Mouse (Mus musculus) right cerebral cortex, postnatal 4 days (tissue): ENCODE measurements around the gene Bex3.

Experiments used
- DNase-seq: peaks from one replicate; pipeline ENCODE4 v3.0.0-alpha.2; 2022

Gene Bex3

DNA sequence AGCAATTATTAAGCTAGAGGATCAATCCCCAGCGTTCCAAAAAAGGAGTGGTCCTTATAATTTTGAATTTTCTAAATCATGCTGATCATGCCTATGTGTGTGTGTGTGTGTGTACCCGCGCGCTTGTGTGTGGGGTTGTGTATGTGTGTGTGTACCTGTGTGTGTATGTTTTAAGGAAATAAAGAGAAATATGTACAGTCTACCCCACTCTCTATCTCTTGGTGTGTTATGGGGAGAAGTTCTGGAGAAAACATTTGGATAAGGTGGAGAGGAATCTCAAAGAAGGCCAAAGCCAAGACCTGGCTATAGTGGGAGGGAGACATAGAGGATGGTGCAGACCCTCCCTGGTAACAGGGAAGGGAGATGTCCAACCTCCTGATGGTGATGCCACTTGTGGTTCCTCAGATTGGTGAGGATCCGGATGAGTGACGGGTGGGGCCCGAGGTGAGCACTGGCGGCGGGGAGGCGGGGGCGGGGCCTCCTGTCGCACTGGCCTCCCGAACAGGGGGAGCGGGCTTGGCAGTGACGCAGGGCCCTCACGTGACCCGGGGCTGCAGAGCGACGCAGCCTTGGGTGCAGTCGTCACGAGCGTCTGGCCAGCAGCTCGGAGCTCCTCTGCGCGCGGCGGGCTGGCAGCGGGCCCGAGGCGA, at the start of gene Bex3:
Bex3 (plus strand) TSS at position 511 of the 650 bp plus-strand sequence.
- DNase-seq: peak; percentile 37

DNA sequence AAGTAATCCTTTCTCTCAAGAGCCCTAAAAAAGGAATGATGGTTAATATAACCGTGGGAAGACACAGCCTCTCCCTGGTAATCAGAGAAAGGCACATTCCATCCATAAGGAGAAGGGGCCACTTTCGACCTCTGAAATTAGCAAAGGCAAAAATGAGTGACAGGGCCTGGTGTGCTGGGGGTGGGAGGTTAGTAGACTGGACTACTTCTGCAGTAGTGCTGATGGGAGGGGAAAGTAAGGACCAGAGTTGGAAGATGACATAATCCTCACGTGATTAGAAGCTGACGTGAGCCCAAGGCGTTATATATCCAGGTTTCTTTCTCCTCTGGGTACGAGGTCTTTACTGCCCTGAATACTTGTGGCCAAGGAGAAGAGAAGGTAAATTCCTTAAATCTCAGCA, 46.3 kb upstream of the Bex3 start:
- no peak for DNase-seq

DNA sequence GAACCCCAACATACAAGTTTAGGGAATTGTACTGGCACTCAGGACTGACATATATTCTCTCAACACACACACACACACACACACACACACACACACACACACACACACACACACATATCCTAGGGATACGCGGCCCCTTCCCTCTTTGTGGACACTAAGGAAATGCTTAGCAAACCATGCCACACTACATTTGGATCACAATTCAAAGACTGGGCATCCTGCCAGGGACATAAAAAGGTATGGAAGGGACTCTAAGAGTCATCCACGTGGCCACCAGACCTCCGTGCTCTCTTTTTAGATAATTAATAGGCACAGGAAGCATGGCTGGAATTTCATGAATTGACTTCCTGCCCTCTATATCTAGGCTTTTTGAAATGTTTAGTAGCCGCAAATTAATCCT, 42.3 kb upstream of the Bex3 start:
- no peak for DNase-seq

DNA sequence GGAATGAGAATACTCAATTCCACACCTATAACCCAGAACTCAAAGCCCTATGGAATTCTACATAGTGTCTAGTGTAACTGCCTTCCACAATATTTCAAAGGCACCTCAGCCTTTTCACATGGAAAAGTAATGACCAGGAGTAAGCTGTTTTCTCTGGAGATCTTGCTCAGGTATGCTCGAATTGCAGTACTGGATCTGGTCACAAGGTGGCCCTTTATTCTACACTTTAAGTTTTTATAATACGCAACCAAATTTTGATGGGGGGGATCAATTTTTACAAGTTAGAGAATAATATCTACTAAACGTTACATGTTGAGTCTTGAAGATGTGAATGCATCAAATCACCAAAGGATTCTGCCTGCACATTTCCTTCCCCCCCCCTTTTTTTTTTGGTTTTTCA, 31.9 kb upstream of the Bex3 start:
- DNase-seq: peak; percentile 65

DNA sequence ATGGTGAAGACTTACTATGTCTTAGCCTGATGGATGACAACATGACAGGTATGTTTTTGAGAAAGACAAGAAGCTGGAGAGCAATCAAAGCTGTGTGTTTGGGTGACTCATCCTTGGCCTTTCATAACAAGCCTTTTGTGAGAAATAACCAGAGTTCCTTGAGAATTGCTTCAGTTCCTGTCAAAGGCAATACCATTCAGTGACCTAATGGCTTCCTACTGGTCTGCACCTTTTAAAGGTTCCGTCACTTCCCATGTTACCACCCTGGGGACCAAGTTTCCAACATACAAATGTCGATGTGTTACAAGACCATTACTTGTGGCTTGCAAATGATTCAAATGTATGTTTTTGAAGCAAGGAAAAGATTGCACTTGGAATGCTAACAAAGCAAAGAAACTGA, 26.9 kb upstream of the Bex3 start:
- DNase-seq: no peak

DNA sequence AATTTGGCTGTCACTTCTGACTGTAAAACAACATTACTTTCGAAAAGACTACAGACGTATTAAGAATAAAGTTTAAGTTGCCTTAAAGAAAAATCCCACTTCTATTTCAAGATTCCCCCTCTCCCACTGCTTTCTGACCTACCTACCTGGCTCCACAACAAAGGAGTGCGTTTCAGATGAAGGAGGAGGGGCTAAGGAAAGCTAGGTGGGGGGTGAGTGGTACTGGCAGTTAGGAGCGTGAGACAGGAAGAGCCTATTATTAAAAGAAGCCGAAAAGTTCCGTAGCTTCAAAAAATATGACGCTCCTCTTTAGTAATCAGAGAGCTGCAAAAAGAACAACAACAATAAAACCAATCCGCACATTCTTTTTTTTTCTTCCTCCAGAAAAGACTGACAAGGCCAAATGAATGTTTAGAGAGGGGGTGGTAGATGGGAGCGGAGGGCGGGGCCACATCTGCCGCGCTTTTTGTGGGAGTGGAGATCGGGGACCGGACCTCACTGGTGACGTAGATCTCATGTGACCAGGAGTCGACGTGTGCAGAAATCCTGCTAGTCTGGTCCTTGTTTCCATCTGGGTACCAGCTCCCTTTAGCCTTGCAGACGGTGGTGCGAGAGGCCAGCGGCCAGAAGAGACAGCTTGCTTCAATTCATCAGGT, 25.4 kb upstream of the Bex3 start, which contains the start of gene Tceal9:
Tceal9 (plus strand) TSS at position 506 of the 656 bp plus-strand sequence.
- peak; percentile 45 for DNase-seq

DNA sequence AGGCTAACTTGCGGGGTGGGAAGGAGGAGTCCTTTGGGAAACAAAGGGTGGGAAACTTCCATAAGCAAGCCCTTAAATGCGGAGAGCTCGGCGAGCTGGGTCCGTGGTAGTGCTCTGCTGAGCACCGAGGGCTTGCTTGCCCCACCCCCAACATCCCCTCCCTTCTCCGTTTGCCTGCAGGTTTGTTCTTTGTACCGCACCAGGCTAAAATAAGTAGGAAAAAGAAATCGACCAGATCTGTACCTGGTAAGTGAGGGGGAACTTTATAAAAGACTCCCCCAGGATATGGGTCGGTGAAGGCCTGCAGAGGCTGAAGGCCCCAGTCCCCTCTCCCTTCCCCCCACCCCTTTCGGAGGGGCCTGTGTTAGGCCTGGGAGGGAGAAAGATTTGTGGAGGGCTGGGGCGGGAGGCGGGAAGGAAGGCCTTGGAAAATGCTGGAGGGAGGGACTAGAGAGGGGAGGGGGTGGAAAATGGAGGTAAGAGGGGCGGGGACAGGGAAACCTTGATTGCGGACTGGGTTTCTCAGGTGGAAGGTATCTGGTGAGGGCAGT, 24.5 kb upstream of the Bex3 start:
- DNase-seq: peak; percentile 25

DNA sequence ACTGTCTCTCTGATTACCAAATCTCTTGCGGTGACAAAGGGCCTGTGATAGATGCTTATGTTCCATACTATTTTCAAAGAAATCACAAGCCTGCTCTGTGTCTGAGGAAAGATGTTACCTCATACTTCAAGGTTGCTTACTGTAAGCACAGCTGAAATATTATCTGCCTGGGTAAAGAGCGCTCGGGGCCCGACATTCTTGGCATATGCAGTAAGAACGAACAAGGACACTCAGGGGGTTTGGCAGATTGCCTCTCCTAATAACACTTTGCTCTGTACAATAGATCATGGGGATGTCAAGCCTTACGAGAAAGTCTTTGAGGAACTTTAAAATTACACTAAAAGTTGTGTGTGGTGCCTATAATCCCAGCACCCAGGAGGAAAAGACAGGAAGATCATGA, 21.2 kb upstream of the Bex3 start:
- no peak for DNase-seq

DNA sequence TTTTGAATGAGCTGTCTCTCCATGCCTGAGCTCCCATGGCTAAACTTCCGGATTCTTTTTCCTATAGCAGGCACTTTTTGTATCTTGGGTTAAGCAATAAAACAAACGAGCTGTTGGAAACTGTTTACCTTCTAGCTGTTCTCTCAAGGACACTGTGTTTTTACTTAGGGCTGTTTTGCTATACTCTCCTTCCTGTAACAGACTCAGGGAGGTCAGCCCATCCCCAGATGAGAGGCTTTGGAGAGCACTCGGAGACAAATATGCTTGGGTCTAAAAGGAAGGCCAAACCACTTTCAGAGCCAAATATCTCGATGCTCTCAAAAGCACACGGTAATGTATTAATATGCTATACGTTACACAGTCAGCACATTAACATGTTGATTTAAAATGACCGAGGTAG, 20.4 kb upstream of the Bex3 start:
- no peak for DNase-seq

DNA sequence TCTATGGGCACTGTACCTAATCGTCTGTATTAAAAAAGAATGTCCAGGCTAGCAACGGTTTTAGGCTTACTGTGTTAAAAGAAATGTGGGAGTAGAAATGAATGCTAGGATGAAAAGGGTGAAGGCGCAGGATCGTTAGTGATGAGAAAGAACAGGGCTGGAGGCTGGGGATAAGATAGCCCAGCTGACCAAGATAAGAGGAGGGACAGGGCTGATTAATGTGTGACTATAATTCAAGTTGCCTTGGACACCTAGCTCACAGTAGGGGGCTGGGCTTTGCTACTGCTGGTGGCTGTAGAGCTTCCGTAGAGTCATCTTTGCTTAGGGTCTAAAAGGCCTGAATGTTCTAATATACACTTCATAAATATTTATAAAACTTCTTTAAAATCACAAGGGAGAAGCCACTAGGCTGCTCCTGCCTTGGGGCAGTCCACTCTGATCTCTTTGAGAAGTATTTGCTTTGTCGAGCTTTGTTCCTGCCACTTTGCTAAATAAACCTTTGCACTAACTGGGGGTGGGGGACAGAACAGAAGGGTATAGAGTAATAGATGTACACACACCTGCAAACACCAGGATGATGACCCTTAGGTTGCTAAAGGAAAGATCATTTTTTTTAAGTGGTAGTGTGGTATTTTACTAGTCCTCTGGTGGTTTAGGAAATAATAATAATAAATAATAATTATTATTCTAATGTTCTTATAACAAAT, 17.9 kb upstream of the Bex3 start:
- DNase-seq: no peak

DNA sequence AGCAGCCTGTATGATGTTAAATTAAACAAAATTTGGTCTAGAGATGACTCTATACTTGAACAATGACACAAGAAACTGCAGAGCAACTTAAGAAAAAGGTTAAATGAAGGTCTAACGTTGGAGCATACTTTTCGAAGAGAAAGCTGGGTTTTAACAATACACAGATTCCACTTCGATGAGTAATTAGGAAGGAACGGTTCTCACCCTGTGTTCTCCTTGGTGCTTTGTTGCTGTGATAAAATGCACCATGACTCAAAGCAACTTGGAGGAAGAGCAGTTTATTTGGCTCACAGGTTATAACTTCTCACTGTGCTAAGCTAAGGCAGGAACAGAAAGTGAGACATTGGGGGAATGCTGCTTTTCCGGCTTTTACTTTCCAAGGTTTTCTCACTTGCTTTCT, 2.3 kb upstream of the Bex3 start:
- no peak for DNase-seq

DNA sequence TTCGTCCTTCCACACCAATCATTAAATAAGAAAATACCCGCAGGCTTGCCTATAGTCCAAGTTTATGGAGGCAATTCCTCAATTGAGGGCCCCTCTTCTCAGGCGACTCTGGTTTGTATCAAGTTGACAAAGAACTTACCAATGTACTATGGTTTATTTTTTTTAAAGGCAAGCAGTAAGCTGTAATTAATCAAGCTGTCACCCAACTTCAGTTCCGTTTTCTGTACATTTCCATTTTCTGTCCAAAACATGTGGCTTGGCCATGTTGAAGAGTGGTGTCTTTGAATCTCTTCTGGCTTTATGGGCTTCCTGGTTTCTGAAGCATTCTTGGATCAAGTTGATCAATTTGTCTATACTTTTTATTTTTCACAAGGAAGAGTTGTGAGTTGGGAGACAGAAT, 1.9 kb upstream of the Bex3 start:
- DNase-seq: no peak

DNA sequence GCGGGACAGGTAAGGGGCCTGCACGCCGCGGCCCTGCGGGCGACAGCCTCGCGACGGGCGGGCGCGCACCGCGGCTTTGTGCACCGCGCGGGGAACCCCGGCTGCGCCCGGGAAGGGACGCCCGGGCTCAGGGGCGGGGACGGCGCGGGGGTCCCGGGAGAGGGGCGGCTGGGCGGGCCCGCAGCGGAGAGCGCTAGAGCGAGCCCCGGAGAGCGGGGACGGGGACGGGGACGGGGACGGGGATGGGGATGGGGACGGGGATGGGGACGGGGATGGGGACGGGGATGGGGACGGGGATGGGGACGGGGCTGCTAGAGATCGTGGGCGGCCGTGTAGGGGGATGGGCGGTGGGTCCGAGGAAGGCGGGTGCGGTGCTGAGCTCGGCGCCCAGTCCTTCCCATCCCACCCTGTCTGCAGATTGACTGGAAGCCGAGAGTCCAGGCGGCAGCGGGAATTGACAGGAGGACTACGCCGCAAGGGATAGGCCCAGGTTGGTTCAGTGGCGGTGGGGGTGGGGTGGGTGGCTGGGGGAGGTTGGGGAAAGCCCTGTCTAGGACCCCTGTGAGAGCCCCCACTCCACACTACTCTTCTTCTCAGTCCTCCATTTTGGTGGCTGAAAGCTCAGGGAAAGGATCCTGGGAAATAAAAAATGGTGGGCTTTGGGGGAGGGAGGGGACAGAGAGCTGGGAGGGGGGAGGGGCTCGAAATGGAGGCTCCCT, 499 bp downstream of the Bex3 start:
- DNase-seq: peak; percentile 25

DNA sequence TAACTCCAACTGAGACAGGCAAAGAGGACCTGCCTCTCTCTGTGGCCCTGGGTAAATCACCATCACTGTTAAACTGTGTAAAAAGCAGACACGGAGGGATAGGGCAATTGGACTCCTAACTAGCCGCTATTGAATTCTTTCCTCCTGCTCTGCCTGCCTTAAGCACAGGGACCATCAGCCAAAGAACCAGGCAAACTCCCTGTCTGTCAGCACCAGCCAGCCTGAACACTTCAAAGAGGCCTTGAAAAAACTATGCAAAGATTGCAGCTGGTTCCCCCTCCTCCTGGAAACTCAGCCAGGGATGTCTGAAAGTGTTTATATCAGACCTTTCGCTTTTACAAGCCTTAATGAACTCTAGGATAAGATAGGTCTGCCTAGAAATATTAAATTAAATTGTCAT, 4.5 kb downstream of the Bex3 start:
- no peak for DNase-seq

DNA sequence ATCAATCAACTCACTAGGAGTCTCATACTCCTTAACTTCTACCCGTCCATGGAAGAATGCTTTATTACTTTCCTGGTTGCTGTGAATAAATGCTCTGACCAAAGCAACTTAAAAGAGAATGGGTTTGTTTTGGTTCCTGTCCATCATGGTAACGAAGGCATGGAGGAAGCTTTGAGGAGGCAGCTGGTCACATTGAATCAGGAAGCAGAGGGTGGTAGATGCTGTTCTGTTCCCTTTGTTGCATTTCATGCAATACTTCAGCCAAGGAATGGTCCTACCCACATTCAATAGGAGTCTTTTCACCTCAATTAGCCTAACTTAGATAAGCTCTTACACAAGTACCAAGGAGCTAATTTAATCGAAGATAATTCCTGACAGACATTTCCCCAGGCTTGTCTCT, 5.3 kb downstream of the Bex3 start:
- DNase-seq: no peak

DNA sequence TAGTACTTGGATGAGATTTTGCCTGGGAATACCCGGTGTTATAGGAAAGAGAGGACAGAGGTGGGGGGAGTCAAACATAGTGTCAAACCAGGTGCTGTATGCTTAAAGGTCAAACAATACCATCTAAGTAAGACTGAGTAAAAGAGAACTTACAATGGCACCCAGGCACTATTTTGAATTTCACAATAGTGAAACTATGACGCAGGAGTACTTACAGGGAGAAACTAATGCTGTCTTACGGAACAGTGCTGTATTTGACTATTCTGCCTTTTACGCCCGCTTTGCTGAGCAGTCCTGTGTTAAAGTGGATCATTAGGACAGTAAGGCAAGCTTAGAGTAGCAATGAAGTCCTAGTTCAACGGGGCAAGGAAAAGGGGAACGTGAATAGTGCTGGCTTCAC, 7.5 kb downstream of the Bex3 start:
- no peak for DNase-seq

DNA sequence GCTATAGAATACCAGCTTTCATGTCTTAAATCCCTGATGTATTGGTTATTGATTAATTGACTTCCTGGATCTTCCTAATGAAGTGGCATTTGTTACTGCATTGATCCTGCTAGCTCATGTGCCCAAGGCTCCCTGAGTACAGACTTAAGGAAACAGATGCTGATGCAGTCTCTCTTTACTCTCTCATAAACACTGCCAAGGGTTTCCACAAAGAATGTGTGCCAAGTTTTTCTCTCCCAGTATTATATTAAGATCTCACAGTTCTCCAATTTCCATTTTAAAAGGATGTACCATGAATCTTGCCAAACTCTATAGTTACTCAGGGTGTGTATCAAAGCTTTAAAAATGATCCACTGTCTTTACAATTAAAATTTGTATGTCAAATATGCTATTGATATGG, 8.3 kb downstream of the Bex3 start:
- DNase-seq: no peak

DNA sequence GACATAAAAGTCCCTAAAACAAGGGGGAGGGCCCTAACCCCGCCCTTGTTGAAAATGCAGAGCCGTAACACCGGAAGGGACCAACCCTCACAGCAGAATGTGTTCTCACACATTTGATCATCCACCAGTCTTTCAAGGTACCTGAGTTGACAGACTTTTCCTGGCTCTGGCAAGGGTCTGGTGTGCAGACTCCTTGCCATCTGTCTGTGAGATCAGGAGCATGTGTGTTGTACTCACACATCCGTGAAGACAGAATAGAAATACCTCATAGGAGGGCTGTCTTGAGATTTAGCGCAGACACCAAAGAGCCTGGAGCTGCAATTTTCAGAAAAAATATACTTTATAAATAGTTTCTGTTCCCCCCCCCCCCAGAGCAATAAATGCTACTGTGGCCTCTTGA, 9.4 kb downstream of the Bex3 start:
- DNase-seq: no peak

DNA sequence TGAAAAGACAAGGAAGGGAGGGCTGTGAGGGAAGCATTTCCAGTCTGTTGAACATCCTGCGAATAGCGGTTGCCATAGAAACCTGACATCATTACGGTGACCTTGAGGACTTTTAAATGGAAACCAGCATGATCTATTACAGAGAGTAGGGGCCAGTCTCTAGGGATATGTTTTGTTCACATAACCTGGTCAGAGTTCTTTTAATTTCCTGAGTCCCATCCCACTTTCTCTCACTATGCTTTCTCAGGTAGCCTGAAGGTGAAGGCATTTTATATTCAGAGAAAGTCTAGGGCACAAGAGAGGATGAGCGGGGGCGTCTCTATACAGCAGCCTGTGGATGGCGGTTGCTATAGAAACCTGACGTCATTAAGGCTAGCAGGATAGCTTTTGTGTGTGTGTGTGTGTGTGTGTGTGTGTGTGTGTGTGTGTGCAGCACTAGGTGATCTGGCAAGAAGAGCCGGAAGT, 20.8 kb downstream of the Bex3 start:
- DNase-seq: no peak

DNA sequence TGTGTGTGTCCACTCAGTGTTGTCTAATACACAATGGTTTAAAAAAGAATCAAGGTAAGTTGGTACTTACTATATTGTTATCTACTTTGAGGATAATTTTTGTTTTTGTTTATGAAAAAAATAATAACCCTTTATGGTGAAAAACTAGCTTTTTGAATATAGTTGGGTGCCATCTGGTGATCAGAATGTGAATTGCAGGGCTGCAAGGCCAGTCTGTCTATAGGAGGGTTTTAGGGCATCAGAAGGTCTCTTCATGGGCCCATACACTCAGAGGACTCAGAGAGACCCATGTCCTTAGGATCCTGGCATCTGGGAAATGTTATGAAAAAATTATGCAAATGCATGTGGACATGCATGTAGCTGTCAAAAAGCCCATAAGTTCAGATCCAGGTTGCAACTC, 34.2 kb downstream of the Bex3 start:
- DNase-seq: peak; percentile 59

DNA sequence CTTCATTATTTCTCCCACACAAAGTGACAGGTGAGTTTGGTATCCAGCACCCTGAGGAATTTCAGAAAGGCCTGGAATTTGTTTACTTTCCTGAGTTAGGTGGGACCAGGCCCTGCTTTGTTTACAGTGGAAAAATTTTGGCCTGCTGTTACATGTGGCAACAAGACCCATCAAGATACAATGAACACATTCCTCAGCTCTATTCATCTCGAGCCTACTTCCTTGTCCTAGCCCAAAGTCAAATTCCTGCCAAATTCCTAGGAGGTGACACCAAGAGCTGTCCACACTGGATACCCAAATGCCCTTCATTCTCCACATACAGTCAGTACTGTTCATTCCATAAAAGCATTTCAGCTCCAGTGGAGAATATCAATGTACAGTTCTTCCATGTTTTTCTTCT, 36.1 kb downstream of the Bex3 start:
- DNase-seq: no peak

DNA sequence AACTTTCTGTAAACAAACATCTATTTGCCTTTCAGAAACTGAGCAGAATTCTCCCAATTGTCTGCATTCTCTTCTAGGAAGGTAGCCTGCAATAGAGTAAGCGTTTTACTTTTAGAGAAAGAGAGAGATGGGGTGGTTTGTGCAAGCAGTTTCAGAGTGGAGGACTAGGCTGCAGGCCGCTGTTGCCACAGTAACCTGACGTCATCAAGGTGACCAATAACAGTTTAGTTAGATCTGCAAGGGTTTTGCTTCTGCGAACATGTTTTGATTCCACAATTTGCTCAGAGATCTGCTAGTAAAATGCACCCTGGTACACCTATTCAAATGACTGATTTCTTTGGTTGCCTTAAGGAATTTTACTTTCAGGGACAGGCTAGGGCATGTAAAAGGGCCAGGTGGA, 43.2 kb downstream of the Bex3 start:
- peak; percentile 7 for DNase-seq
